Mouse (Mus musculus): ENCODE results near the gene Hsd17b13.

DNA sequence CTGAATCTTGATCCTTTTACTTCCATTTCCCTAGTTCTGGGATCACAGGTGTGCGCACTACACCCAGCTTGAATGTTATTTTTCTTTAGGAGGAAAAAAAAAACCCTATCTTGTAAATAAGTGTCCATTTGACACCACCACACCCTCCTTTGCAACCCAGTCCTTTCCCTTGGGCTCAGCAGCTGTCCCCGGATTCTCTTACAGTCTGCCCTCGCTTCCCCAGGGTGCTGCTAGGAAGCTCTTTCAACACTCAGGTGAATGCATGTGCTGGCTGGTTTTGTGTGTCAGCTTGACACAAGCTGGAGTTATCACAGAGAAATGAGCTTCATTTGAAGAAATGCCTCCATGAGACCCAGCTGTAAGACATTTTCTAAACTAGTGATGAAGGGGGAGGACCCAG lies 59.0 kb downstream of the Hsd17b13 start:
- no peak for TF ChIP-seq CTCF (IDR thresholded peaks at IDR 0.05; ENCODE audit: extremely low read depth, insufficient read length, insufficient replicate concordance, low read depth, low read length)
- TF ChIP-seq POLR2A (IDR thresholded peaks at IDR 0.05; ENCODE audit: low read depth, low read length) = no peak

Data from small intestine, adult 2 months (tissue).